Mouse (Mus musculus) heart, adult 2 months (tissue): ENCODE measurements at regions not wholly inside any gene's neighbourhood (a gene's known extent, or its start where the extent isn't known, plus 50 kb on each side); places are given as distances from the start of the nearest gene placed in this dataset.

Experiments
- CTCF ChIP-seq: fragments of 200-600 bp; IDR thresholded peaks from 2 replicates; pipeline ENCODE4 v1.8.1; 2022; ENCODE audit warnings: antibody characterized with exemption, mild to moderate bottlenecking, moderate library complexity
- EP300 ChIP-seq: fragments of 200-500 bp; IDR thresholded peaks from 2 replicates; pipeline ENCODE4 v1.6.1; 2011; ENCODE audit warnings: low read depth, low read length, control low read depth; ENCODE audit not compliant: insufficient read depth
- POLR2A ChIP-seq: fragments of 200-500 bp; IDR thresholded peaks from 2 replicates; pipeline ENCODE4 v1.6.1; 2011; ENCODE audit warnings: mild to moderate bottlenecking, low read depth, low read length, control low read depth; ENCODE audit not compliant: insufficient read depth

- no peak for TF ChIP-seq EP300
- TF ChIP-seq CTCF: no peak
- no peak for TF ChIP-seq POLR2A
These were observed 380.4 kb upstream of the Nectin3 start for GRCm38 (mm10) chr16:46878739-46879138.
